Mouse (Mus musculus): Measurements from ENCODE around the gene Slc25a48.

DNA sequence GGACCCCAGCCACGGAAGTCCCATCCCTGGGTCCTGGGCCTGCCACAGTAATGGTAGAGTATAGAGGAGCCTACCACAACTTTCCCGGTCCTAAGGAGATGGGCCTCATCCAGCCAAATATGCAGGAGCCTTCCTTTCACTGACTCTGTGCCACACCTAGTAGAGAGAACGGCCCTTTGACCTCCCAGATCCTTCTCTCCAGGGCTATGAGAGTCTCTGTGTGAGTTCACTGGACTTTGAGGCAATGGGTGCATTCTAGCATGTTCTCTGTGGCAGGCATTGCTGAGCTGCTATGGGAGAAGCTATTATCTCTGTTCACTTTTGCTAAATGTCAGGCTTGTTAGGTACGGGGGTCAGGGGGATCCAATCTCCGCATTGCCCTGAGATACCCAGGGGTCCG is 25.6 kb downstream of the Slc25a48 start:
- TF ChIP-seq CTCF (IDR thresholded peaks at IDR 0.05; ENCODE audit: borderline replicate concordance, insufficient read depth, low read length) (no peak), POLR2A (IDR thresholded peaks at IDR 0.05; ENCODE audit: low read depth, low read length) (no peak)

Measured in embryonic fibroblast, embryonic 13.5 days (primary cell).